Mouse (Mus musculus): ENCODE measurements at regions not wholly inside any gene's neighbourhood (a gene's known extent, or its start where the extent isn't known, plus 50 kb on each side); places are given as distances from the start of the nearest gene placed in this dataset.

- WGBS = 62% methylated on average over 3 of the region's 3 CpGs
- no peak for DNase-seq (ENCODE audit: low spot score)
- H3K9me3 ChIP-seq (replicated peaks; ENCODE audit: control insufficient read depth, low read length) = no peaks in the 10 kb centered on the region
- H3K27ac ChIP-seq (replicated peaks; ENCODE audit: low read depth, low read length) = no peak overlapping the region
- no peak overlapping the region for H3K4me3 ChIP-seq (ENCODE audit: low read depth, low read length)
- H3K9ac ChIP-seq (replicated peaks; ENCODE audit: low read length) = no peak overlapping the region
- no peaks in the 10 kb centered on the region for H3K27me3 ChIP-seq (ENCODE audit: control insufficient read depth, insufficient read depth, low read length)
- ATAC-seq (replicated peaks; ENCODE audit: insufficient number of reproducible peaks, low FRiP score, low TSS enrichment, low read depth) = no peak
- H3K36me3 ChIP-seq (replicated peaks; ENCODE audit: control insufficient read depth, insufficient read depth, low read depth, low read length) = no peaks in the 10 kb centered on the region
- no peaks in the 10 kb centered on the region for H3K4me1 ChIP-seq (ENCODE audit: control insufficient read depth, insufficient read depth, low read length)
- no peak overlapping the region for H3K4me2 ChIP-seq (ENCODE audit: low read depth, low read length)
Measured at GRCm38 (mm10) chr6:50882298-50882697, 228.1 kb upstream of the Npvf start.

- Histone ChIP-seq H3K4me3 (ENCODE audit: low read depth, low read length) (no peak overlapping the region), H3K27ac (replicated peaks; ENCODE audit: low read depth, low read length) (0 out of 2 replicates have a peak overlapping the region, but pooled peaks have one; percentile 1), H3K4me2 (ENCODE audit: low read depth, low read length) (no peak overlapping the region), H3K27me3 (ENCODE audit: control insufficient read depth, insufficient read depth, low read length) (no peaks in the 10 kb centered on the region), H3K9me3 (replicated peaks; ENCODE audit: control insufficient read depth, low read length) (no peaks in the 10 kb centered on the region), H3K9ac (replicated peaks; ENCODE audit: low read length) (no peak overlapping the region), H3K36me3 (replicated peaks; ENCODE audit: control insufficient read depth, insufficient read depth, low read depth, low read length) (no peaks in the 10 kb centered on the region), H3K4me1 (ENCODE audit: control insufficient read depth, insufficient read depth, low read length) (no peaks in the 10 kb centered on the region)
- 50% methylated on average over 4 of the region's 4 CpGs for WGBS
- DNase-seq (ENCODE audit: low spot score) = peak; percentile 35
- ATAC-seq (replicated peaks; ENCODE audit: insufficient number of reproducible peaks, low FRiP score, low TSS enrichment, low read depth) = no peak
Measured at GRCm38 (mm10) chr6:50882759-50883158, 228.5 kb upstream of the Npvf start.

- no peak for DNase-seq (ENCODE audit: low spot score)
- Histone ChIP-seq H3K9me3 (replicated peaks; ENCODE audit: control insufficient read depth, low read length) (no peaks in the 10 kb centered on the region), H3K4me2 (ENCODE audit: low read depth, low read length) (no peak overlapping the region), H3K27me3 (ENCODE audit: control insufficient read depth, insufficient read depth, low read length) (no peaks in the 10 kb centered on the region), H3K9ac (replicated peaks; ENCODE audit: low read length) (no peak overlapping the region), H3K4me3 (ENCODE audit: low read depth, low read length) (no peak overlapping the region), H3K27ac (replicated peaks; ENCODE audit: low read depth, low read length) (no peak overlapping the region), H3K36me3 (replicated peaks; ENCODE audit: control insufficient read depth, insufficient read depth, low read depth, low read length) (no peaks in the 10 kb centered on the region), H3K4me1 (ENCODE audit: control insufficient read depth, insufficient read depth, low read length) (no peaks in the 10 kb centered on the region)
- WGBS = 95% methylated on average over 4 of the region's 4 CpGs
- no peak for ATAC-seq (replicated peaks; ENCODE audit: insufficient number of reproducible peaks, low FRiP score, low TSS enrichment, low read depth)
Measured at GRCm38 (mm10) chr6:50885031-50885430, 230.8 kb upstream of the Npvf start.

GRCm38 (mm10) chr6:50885771-50886360 lies 231.6 kb upstream of the Npvf start:
- no peaks in the 10 kb centered on the region for H3K27me3 ChIP-seq (ENCODE audit: control insufficient read depth, insufficient read depth, low read length)
- no peak overlapping the region for H3K4me3 ChIP-seq (ENCODE audit: low read depth, low read length)
- WGBS = 91% methylated on average over 8 of the region's 8 CpGs
- no peaks in the 10 kb centered on the region for H3K9me3 ChIP-seq (replicated peaks; ENCODE audit: control insufficient read depth, low read length)
- DNase-seq (ENCODE audit: low spot score) (no peak), ATAC-seq (replicated peaks; ENCODE audit: insufficient number of reproducible peaks, low FRiP score, low TSS enrichment, low read depth) (no peak)
- no peak overlapping the region for H3K4me2 ChIP-seq (ENCODE audit: low read depth, low read length)
- H3K9ac ChIP-seq (replicated peaks; ENCODE audit: low read length) = no peak overlapping the region
- no peak overlapping the region for H3K27ac ChIP-seq (replicated peaks; ENCODE audit: low read depth, low read length)
- no peaks in the 10 kb centered on the region for H3K36me3 ChIP-seq (replicated peaks; ENCODE audit: control insufficient read depth, insufficient read depth, low read depth, low read length)
- no peaks in the 10 kb centered on the region for H3K4me1 ChIP-seq (ENCODE audit: control insufficient read depth, insufficient read depth, low read length)

- peak overlapping the region; percentile 3; the same call in 1 of the 2 replicates for H3K4me2 ChIP-seq (ENCODE audit: low read depth, low read length)
- peak; percentile 68 for ATAC-seq (replicated peaks; ENCODE audit: insufficient number of reproducible peaks, low FRiP score, low TSS enrichment, low read depth)
Measured at GRCm38 (mm10) chr6:50890370-50891204, 236.3 kb upstream of the Npvf start.

GRCm38 (mm10) chr6:50891205-50891526 lies 236.9 kb upstream of the Npvf start:
- no peak overlapping the region for H3K4me2 ChIP-seq (ENCODE audit: low read depth, low read length)
- WGBS = 54% methylated on average over 3 of the region's 3 CpGs
- no peak overlapping the region; the same call in 1 of the 2 replicates for H3K9ac ChIP-seq (replicated peaks; ENCODE audit: low read length)
- no peak overlapping the region for H3K4me3 ChIP-seq (ENCODE audit: low read depth, low read length)
- H3K27me3 ChIP-seq (ENCODE audit: control insufficient read depth, insufficient read depth, low read length) = no peaks in the 10 kb centered on the region
- H3K36me3 ChIP-seq (replicated peaks; ENCODE audit: control insufficient read depth, insufficient read depth, low read depth, low read length) = no peaks in the 10 kb centered on the region
- H3K27ac ChIP-seq (replicated peaks; ENCODE audit: low read depth, low read length) = peak overlapping the region; percentile 48; the same call in 1 of the 2 replicates
- DNase-seq (ENCODE audit: low spot score) (no peak), ATAC-seq (replicated peaks; ENCODE audit: insufficient number of reproducible peaks, low FRiP score, low TSS enrichment, low read depth) (no peak)
- no peaks in the 10 kb centered on the region for H3K9me3 ChIP-seq (replicated peaks; ENCODE audit: control insufficient read depth, low read length)
- H3K4me1 ChIP-seq (ENCODE audit: control insufficient read depth, insufficient read depth, low read length) = no peaks in the 10 kb centered on the region

More at GRCm38 (mm10) chr6:50890370-50891204, 236.3 kb upstream of the Npvf start:
- Histone ChIP-seq H3K9me3 (replicated peaks; ENCODE audit: control insufficient read depth, low read length) (no peaks in the 10 kb centered on the region), H3K27ac (replicated peaks; ENCODE audit: low read depth, low read length) (peak overlapping the region; percentile 48), H3K27me3 (ENCODE audit: control insufficient read depth, insufficient read depth, low read length) (no peaks in the 10 kb centered on the region), H3K4me1 (ENCODE audit: control insufficient read depth, insufficient read depth, low read length) (no peaks in the 10 kb centered on the region), H3K9ac (replicated peaks; ENCODE audit: low read length) (peak overlapping the region; percentile 37), H3K36me3 (replicated peaks; ENCODE audit: control insufficient read depth, insufficient read depth, low read depth, low read length) (no peaks in the 10 kb centered on the region), H3K4me3 (ENCODE audit: low read depth, low read length) (no peak overlapping the region)
- WGBS = 21% methylated on average over 25 of the region's 25 CpGs
- peak; percentile 45 for DNase-seq (ENCODE audit: low spot score)

- Histone ChIP-seq H3K9me3 (replicated peaks; ENCODE audit: control insufficient read depth, low read length) (no peaks in the 10 kb centered on the region), H3K4me2 (ENCODE audit: low read depth, low read length) (no peak overlapping the region), H3K27ac (replicated peaks; ENCODE audit: low read depth, low read length) (no peak overlapping the region), H3K9ac (replicated peaks; ENCODE audit: low read length) (no peak overlapping the region), H3K27me3 (ENCODE audit: control insufficient read depth, insufficient read depth, low read length) (no peaks in the 10 kb centered on the region), H3K4me3 (ENCODE audit: low read depth, low read length) (no peak overlapping the region), H3K36me3 (replicated peaks; ENCODE audit: control insufficient read depth, insufficient read depth, low read depth, low read length) (no peaks in the 10 kb centered on the region), H3K4me1 (ENCODE audit: control insufficient read depth, insufficient read depth, low read length) (no peaks in the 10 kb centered on the region)
- ATAC-seq (replicated peaks; ENCODE audit: insufficient number of reproducible peaks, low FRiP score, low TSS enrichment, low read depth) = no peak
- 93% methylated on average over 3 of the region's 3 CpGs for WGBS
- no peak for DNase-seq (ENCODE audit: low spot score)
Measured at GRCm38 (mm10) chr6:50898792-50899191, 244.6 kb upstream of the Npvf start.

Measured in embryonic facial prominence, embryonic 11.5 days (tissue).